Comparison of ENCODE assay signal across 14 mouse cellular contexts in the genomic region with DNA sequence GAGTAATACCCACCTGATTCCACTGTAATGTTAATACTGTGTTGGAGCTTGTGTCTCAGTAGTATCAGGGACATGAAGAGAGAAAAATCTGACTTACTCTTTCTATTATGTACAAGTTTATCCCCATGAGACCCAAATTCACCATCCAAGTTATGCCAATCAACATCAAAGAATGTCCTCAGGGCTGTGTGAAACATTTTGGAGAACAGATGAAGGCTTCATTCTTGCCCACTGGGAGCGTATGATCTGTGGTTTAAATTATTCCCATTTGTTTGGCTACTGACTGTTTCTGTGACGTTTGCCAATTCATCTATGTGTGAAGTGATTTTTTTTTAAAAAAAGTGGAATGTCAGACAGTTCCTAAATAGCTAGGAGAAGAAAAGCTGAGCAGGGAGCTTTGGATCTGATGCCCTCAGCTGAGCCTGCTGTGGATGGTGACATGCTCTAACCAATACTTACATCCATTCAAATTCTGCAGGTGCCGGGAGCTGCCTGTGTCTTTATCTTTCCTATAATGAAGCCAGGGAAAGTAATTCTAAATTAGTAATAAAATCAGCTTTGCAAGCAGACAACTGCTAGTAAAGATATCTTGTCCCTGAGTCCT.
"Had no signal": no experiment of that assay in that cellular context is flagged by ENCODE, and none has a peak within 500 bp of the region (broad histone marks: within the 10 kb centered on the region; RNA-seq: fewer than 3 reads in every experiment).

No protein-coding gene starts in this region.

- ATAC-seq: liver, postnatal 0 days had no signal

- H3K4me3 ChIP-seq: limb, embryonic 12.5 days; liver, embryonic 13.5 days; lung, embryonic 15.5 days; neural tube, embryonic 12.5 days had no signal

- H3K36me3 ChIP-seq: limb, embryonic 12.5 days; liver, embryonic 13.5 days; lung, embryonic 15.5 days; neural tube, embryonic 12.5 days had no signal

- H3K9me3 ChIP-seq: liver, embryonic 13.5 days; lung, embryonic 15.5 days; neural tube, embryonic 12.5 days had no signal

- H3K4me2 ChIP-seq: limb, embryonic 12.5 days; liver, embryonic 13.5 days; lung, embryonic 15.5 days; neural tube, embryonic 12.5 days had no signal

- H3K4me1 ChIP-seq: limb, embryonic 12.5 days; liver, embryonic 13.5 days; lung, embryonic 15.5 days; neural tube, embryonic 12.5 days had no signal

- H3K9ac ChIP-seq: limb, embryonic 12.5 days; liver, embryonic 13.5 days; liver, postnatal 0 days; lung, embryonic 15.5 days; neural tube, embryonic 12.5 days had no signal

- DNase-seq: kidney, adult 9 months; kidney, postnatal 36 days; layer of hippocampus, adult 9-11 months; liver; liver, embryonic 13.5 days; liver, postnatal 0 days; lung, postnatal 14 days; thymus, adult 2 months; thymus, postnatal 25 days had no signal

- H3K27me3 ChIP-seq: limb, embryonic 12.5 days; liver, embryonic 13.5 days; lung, embryonic 15.5 days; neural tube, embryonic 12.5 days had no signal

- H3K27ac ChIP-seq: kidney, postnatal 0 days; limb, embryonic 12.5 days; liver, embryonic 13.5 days; lung, embryonic 15.5 days; neural tube, embryonic 12.5 days; stomach, postnatal 0 days had no signal
